Mouse (Mus musculus): ENCODE data around the gene Plin3.

The Plin3 gene

DNA sequence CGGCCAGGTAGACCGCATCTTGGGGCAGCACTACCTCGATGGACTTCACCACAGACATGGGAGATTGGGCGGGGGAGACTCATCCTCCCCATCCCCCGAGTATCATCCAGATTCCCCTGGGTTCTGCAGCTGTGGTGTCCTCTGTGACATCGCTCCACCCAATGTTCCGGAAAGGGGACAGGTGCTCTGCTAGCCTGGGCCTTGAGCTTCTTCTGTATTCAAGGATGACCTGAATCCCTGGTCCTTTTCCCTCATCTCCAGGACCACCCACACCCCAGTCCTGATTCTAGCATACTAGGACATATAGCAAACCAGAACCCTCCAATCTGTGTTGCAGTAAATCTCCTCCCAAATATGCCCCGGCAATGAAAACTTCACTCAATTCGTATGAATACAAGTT is 7.5 kb upstream of the Plin3 start, which contains the start of gene Arrdc5:
Gene Arrdc5 (minus strand): TSS at position 101 of the 400 bp plus-strand sequence.
- DNase-seq (ENCODE audit: low spot score), result no peak

DNA sequence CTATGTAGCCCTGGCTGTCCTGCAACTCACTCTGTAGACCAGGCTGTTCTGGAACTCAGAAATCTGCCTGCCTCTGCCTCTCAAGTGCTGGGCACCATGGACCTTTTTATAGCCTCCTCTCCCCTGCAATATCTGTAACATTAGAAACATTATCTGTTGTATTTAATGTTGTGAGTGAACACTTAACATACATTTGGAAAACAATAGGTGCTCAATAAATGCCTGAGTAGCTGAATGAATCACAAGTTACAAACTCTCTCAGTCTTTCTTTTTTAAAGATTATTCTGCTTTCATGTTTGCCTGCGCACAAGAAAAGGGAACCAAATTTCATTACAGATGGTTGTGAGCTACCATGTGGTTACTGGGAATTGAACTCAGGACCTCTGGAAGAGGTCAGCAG is 5.6 kb upstream of the Plin3 start:
- DNase-seq (ENCODE audit: low spot score), result no peak

DNA sequence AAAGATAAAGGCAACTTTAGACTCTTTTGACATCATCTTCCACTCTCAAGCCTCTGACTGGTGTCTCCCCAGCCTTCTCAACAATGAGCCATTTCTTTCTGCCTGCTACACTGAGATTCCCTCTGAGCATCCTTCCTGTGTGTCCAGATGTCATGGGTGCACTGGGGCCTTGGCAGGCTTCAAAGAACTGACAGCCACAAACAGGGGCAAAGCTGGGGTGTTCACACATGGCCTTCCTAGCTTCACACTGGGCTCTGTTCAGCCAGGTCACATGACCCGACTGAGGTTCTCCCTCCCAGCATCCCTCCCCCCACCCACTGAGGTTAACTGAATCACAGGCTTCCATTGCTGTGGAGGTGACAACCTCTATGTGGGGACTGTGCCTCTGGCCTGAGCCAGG is 3.5 kb upstream of the Plin3 start:
- no peak for DNase-seq (ENCODE audit: low spot score)

DNA sequence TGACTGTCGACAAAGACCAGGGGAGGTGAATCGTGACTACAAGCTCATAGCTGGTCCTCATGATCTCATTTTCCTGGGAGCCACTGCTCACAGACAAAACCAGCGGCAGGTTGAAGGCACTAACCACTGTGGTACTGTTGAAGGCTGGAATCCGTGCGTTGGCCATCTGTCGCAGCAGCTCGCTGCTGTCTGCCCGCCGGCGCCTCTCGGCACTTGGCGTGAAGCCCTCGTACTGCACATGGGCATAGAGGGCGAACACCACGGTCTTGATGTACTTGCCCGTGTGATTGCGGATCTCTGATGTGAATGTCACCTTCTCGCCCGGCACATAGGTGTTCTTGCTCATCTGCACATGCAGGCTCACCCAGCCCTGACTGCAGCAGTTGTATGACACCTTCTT is 1.6 kb upstream of the Plin3 start:
- no peak for DNase-seq (ENCODE audit: low spot score)

- DNase-seq (ENCODE audit: low spot score), result no peak
These were observed 618 bp upstream of the Plin3 start for GRCm38 (mm10) chr17:56293291-56293690.

DNA sequence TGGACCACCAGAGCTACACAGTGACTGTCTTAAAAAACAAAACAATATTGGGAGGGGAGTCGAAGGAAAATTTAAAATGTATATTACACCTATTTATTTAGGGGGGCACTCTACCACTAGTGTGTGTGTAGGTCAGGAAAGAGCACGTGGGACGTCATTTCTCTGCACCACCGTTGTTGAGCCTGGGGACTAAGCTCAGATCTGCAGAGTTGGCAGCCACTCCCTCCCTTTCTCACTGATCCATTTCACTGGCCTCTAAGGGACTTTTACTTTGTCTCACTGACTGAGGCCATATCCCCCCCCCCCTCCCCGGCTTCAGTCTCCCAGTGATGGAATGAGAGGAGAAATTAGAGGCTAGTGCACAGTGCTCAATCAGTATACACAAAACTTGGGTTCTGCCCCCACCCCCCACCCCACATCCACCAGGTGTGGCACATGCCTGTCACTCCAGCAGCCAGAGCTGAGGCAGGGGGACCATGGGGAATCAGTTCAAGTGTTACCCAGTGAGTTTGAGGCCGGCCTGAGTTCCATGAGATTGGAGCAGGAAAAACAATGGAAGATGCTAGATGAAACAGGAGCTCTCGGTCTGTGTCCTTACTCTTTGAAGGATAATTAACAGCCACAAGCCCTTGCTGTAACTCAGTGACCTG is 722 bp downstream of the Plin3 start:
- DNase-seq (ENCODE audit: low spot score), result no peak

DNA sequence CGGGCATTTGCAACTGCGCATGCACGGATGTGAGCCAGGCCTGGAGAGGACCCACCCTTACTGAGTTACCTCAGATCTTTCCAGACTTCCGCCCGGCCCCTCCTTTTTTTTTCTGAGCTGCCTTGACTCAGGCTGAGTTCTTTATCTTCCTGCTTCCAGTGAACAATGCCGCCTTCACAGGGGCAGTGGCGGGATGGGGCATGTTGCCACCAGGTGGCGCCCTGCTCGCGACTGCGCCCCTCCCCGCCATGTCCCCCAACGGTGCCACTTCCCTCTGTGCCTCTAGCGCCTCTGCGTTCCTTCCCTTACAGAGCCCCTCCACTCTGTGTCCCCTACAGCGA is 1.5 kb downstream of the Plin3 start:
- DNase-seq (ENCODE audit: low spot score), result peak; percentile 88

GRCm38 (mm10) chr17:56290388-56291170 is 2.1 kb downstream of the Plin3 start:
- peak; percentile 99 for DNase-seq (ENCODE audit: low spot score)

DNA sequence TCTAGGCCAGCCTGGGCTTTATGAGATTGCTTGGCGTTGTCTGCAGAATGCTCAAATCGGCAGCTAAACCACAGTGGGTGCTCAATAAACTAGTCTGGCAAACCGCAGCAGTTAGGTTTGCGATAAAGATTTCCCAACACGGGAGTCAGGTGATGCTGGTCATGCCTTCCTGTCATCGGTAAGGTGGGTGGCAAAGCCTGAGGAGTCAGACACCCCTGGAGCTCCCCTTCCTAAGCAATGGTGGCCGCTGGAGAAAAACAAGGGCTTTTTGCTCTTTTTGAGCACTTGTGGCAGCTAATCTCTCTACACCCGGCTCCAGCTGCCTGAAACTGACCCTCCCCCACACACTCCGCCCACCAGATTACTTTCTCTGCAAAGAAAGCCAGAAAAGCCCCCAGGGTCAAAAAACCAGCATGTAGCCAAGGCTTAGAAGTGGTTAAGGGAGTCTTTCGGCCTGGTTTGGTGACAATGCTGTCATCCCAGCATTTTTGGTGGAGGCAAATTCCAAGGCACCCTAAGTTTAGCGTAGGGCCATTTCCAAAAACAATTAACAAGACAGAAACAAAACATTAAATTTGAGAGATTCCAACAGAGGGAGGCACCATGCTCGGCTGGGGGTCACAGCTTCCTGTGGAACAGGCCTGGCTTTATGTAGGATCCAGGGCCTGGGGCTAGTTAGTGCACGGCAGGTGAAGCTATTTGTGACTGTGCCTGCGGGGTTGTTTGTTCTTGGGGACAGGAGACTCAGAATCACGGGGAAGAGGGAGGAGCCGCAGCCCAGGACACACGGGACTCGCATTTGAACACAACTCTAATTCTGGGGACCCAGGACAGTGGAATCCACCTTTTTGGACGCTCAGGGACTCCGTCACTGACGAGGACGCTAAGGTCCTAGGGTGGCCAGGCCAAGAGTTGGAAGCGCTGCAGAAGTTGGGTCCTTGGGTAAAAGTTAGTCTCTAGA is 3.0 kb downstream of the Plin3 start:
- DNase-seq (ENCODE audit: low spot score), result peak; percentile 44

DNA sequence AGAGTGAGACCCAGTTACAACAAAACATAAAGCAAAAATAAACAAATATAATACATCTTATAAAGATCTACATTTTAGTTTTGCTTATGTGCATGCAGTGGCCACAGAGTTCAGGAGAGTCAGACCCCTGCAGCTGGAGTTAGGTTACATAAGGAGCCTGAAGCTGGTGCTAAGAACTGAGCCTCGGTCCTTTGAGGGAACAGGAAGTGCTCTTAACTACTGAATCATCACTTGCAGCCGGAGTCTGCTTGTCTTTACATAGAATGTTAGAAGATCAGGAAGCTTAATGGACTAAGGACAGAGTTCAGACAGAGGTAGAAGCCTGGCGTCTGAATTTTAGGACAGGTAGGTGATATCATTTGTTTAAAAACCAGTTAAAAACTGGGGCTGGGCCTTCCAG is 3.8 kb downstream of the Plin3 start:
- DNase-seq (ENCODE audit: low spot score), result no peak

DNA sequence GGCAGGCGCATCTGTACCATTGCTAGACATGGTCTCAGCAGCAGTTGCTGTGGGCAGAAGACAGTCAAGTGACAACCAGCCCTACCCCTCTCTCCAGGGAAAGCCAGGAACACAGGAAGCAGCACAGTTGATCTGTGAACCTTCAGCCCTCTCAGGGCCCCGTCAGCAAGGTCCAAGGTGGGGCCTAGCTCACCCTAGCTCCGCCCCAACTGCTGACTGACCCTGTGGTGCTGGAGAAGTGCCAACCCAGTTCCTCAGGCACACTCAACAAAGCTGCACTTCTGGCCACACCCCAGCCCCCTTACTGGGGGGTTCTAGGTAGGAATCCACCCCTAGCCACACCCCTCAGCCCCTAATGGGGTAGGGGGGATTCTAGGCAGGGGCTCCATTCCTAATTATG is 4.8 kb downstream of the Plin3 start:
- DNase-seq (ENCODE audit: low spot score), result no peak

GRCm38 (mm10) chr17:56285995-56286394 is 6.7 kb downstream of the Plin3 start:
- no peak for DNase-seq (ENCODE audit: low spot score)

GRCm38 (mm10) chr17:56283316-56283715 is 9.4 kb downstream of the Plin3 start:
- no peak for DNase-seq (ENCODE audit: low spot score)

DNA sequence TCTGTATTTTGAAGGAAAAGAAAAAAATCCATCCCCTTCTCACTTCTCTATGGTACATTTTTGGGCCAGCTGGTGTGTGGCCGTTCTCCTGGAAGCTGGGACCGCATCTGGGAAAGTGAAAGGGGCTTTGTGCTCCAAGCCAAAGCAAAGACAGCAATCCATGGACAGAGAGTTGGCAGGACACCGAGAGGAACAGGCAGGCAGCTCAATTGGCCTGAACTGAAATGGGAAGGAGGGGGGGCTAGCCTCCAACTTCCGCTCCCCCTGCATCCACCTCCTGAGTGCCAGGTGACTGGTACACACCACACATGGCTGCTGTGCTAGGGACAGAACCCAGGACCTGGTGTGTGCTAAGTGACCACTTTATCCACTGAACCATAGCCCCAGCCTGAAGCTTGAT is 9.9 kb downstream of the Plin3 start:
- DNase-seq (ENCODE audit: low spot score), result no peak

DNA sequence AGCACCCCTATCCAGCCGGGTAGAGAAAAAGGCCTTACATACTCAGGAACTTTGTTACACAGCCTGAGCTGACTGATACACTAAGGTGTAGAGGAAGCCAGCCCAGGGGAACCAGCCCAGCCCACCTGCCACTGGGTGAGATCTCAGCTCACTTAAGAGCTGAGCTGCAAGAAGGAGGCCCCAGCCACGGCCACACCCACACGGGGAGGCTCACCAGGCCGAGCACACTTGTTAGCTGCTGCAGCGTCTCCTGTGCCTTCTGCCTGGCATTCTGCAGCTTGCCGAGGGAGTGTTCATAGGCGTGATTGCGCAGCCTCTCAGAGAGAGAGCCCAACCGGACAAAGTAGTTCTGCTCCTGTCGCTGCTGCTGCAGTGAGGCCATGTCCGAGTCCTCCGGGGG is 11.5 kb downstream of the Plin3 start:
- DNase-seq (ENCODE audit: low spot score), result no peak

DNA sequence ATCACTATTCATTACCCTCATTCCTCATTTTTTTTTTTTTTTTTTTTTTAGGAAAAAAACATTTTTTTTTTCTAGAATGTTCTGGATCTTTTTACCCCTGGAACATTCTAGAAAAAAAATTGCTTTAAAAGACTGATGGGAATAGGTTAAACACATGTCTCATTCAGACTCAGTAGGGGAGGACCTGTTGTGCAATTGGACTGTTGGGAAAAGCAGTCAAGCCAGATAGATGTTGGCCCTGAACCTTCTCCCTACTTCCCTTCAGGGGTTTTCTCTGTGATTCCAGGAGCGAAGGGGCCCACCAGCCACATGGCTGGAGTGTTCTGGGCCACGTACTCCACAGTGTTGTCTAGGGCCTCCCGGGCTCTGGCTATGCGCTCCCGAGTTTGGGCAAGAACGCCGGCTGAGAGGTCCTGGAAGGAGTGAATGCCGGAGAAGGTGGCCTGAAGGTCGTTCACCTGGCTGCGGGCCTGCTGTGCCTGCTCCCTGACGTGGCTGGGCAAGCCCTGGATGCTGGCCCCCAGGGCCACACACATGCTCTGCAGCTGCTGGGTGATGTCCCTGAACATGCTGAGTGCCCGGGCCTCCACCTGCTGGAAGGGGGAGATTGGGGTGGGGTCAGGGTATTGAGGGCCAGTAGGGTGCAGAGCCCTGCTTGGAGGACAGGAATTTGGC is 13.1 kb downstream of the Plin3 start:
- no peak for DNase-seq (ENCODE audit: low spot score)

- no peak for DNase-seq (ENCODE audit: low spot score)
These were observed 14.3 kb downstream of the Plin3 start for GRCm38 (mm10) chr17:56278340-56278739.

- no peak for DNase-seq (ENCODE audit: low spot score)
These were observed 15.1 kb downstream of the Plin3 start for GRCm38 (mm10) chr17:56277567-56277893.

GRCm38 (mm10) chr17:56276643-56277566 is 15.8 kb downstream of the Plin3 start, which contains the start of gene Ticam1:
TSS of gene Ticam1 (minus strand) at chr17:56276786.
- DNase-seq (ENCODE audit: low spot score), result peak; percentile 70

- DNase-seq (ENCODE audit: low spot score), result no peak
These were observed 16.7 kb downstream of the Plin3 start for GRCm38 (mm10) chr17:56275842-56276480.

GRCm38 (mm10) chr17:56273986-56274385 is 18.7 kb downstream of the Plin3 start:
- DNase-seq (ENCODE audit: low spot score), result no peak
